Mouse (Mus musculus) heart, adult 2 months (tissue): Measurements from ENCODE around the gene Hspa8.

ENCODE experiments used
- CTCF ChIP-seq: fragments of 200-600 bp; IDR thresholded peaks from 2 replicates; pipeline ENCODE4 v1.8.1; 2022; ENCODE audit warnings: antibody characterized with exemption, mild to moderate bottlenecking, moderate library complexity
- EP300 ChIP-seq: fragments of 200-500 bp; IDR thresholded peaks from 2 replicates; pipeline ENCODE4 v1.6.1; 2011; ENCODE audit warnings: low read depth, low read length, control low read depth; ENCODE audit not compliant: insufficient read depth

DNA sequence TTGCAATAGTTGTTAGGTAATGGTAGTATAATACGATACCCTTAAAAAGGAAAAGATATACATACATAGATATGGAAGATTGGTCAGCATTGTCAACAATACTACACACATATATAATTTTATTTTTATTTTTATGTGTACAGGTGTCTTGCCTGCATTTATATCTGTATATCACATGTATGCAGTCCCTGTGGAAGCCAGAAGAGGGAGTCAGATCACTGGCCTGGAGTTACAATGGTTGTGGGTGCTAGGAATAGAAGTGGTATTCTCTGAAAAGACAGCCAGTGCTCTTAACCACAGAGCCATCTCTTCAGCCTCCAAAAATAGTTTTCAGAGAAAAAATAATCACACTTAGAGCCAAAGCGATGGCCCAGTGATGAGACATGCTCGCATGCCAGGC, 35.9 kb downstream of the Hspa8 start:
- TF ChIP-seq CTCF = no peak
- TF ChIP-seq EP300 = no peak
